Mouse (Mus musculus): ENCODE measurements around the gene Pdzd2. TPM values are rescaled to one million over a fixed set of nuclear protein-coding genes. Genes with fewer than 3 reads are reported as not detected.
A peak's percentile ranks its signal among the peaks of the same experiment; 100 is the strongest.

Gene Pdzd2
- polyA plus RNA-seq, 1 experiment from 2014 or later: 19.2 TPM

DNA sequence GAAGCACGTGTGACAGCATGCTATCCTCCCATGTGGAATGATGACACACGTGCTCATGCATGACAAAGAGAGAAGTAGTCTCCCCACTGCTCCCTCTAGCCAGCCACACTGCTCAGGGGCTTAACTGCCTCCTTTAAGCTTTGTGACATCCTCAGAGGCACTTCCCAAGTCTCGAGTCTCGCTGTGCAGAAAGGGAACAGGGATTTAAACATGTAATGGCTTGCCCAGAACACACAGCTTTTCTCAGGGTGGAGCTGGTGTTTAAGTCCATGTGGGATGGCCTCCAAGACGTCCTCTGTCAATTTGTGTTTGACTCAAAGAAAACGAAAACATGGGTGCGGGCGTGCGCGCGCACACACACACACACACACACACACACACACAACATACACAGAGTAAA is 301.6 kb downstream of the Pdzd2 start:
- Histone ChIP-seq H3K4me2 (ENCODE audit: low read depth, low read length) (no peak overlapping the region), H3K27me3 (ENCODE audit: control insufficient read depth, insufficient read depth, low read length) (no peaks in the 10 kb centered on the region), H3K9ac (ENCODE audit: low read length) (no peak overlapping the region), H3K27ac (ENCODE audit: low read length) (no peak overlapping the region), H3K4me3 (ENCODE audit: low read length) (no peak overlapping the region), H3K36me3 (ENCODE audit: control insufficient read depth, insufficient read depth) (peaks cover 3% of the 10 kb centered on the region), H3K4me1 (ENCODE audit: control insufficient read depth, insufficient read depth, low read length) (peaks cover 26% of the 10 kb centered on the region), H3K9me3 (replicated peaks; ENCODE audit: control insufficient read depth, low read length) (no peaks in the 10 kb centered on the region)
- ATAC-seq (replicated peaks; ENCODE audit: extremely low read depth, insufficient read depth, low FRiP score): no peak
- 91% methylated on average over 11 of the region's 11 CpGs for WGBS

DNA sequence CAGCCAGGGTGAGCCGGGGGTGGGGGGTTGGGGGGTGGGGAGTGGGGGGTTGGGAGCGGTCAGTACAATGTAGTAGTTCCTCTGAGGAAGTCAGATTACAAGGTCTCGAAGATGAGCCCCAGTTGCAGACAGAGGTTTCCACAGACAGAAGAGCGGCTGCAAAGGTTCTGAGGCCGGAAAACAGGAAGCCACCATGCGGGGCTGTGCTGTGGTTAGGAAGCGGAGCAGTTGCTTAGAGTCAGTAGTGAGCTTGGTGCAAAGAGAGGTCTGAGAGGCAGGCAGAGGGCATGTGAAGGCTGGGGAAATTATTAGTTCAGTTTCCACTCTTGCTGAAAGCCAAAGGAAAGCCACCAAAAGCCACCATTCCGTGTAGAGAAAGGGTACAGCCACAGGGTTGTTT is 303.8 kb downstream of the Pdzd2 start:
- whole genome bisulfite sequencing: 69% methylated on average over 8 of the region's 8 CpGs
- H3K4me2 ChIP-seq (ENCODE audit: low read depth, low read length): no peak overlapping the region
- H3K27me3 ChIP-seq (ENCODE audit: control insufficient read depth, insufficient read depth, low read length): no peaks in the 10 kb centered on the region
- H3K4me3 ChIP-seq (ENCODE audit: low read length): no peak overlapping the region
- H3K36me3 ChIP-seq (ENCODE audit: control insufficient read depth, insufficient read depth): no peaks in the 10 kb centered on the region
- 0 out of 2 replicates have a peak, but pooled peaks have one; percentile 25 for ATAC-seq (replicated peaks; ENCODE audit: extremely low read depth, insufficient read depth, low FRiP score)
- H3K4me1 ChIP-seq (ENCODE audit: control insufficient read depth, insufficient read depth, low read length): peaks cover 28% of the 10 kb centered on the region
- H3K27ac ChIP-seq (ENCODE audit: low read length): peak overlapping the region; percentile 20; the same call in 1 of the 2 replicates
- no peaks in the 10 kb centered on the region for H3K9me3 ChIP-seq (replicated peaks; ENCODE audit: control insufficient read depth, low read length)
- no peak overlapping the region for H3K9ac ChIP-seq (ENCODE audit: low read length)

DNA sequence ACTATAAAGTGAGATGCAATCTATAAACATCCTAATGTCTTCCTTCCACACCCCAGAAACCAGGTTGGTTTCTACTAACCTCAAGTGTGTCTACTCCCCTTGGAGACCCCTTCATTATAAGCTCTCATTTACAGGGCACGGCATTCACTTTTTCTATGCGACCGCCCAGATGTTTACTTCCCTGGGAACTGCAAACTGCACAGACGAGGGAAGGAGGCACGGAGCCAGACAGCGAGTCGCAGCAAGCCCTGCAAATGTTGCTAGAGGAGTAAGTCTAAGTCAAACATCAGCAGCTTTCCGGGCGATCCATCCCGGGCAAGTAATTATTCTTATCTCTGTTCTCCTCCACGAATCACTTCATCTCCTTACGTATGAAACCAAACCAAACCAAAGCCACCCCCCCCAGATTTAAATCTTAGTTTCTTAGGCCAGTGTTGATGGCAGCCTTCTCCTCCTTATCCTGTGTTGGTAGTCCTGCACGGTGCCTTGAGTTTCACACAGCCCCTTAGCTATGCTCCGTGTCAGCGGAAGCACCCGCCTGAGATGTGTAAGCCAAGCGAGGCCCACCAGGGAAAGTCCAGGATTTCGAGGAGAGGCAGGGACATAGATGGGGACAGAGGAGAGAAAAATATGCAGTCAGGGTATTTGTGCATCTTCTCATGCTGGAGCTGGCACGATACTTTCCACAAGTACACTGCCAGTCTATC is 305.7 kb downstream of the Pdzd2 start:
- no peak overlapping the region; the same call in 1 of the 2 replicates for H3K27ac ChIP-seq (ENCODE audit: low read length)
- H3K4me2 ChIP-seq (ENCODE audit: low read depth, low read length): no peak overlapping the region
- H3K27me3 ChIP-seq (ENCODE audit: control insufficient read depth, insufficient read depth, low read length): no peaks in the 10 kb centered on the region
- no peaks in the 10 kb centered on the region for H3K36me3 ChIP-seq (ENCODE audit: control insufficient read depth, insufficient read depth)
- H3K9me3 ChIP-seq (replicated peaks; ENCODE audit: control insufficient read depth, low read length): no peaks in the 10 kb centered on the region
- H3K4me1 ChIP-seq (ENCODE audit: control insufficient read depth, insufficient read depth, low read length): peaks cover 20% of the 10 kb centered on the region
- WGBS: 53% methylated on average over 19 of the region's 19 CpGs
- H3K4me3 ChIP-seq (ENCODE audit: low read length): no peak overlapping the region
- no peak overlapping the region for H3K9ac ChIP-seq (ENCODE audit: low read length)
- ATAC-seq (replicated peaks; ENCODE audit: extremely low read depth, insufficient read depth, low FRiP score): no peak

GRCm38 (mm10) chr15:12432879-12433278 is 306.8 kb downstream of the Pdzd2 start:
- H3K36me3 ChIP-seq (ENCODE audit: control insufficient read depth, insufficient read depth): no peaks in the 10 kb centered on the region
- H3K9me3 ChIP-seq (replicated peaks; ENCODE audit: control insufficient read depth, low read length): no peaks in the 10 kb centered on the region
- H3K4me3 ChIP-seq (ENCODE audit: low read length): no peak overlapping the region
- no peaks in the 10 kb centered on the region for H3K27me3 ChIP-seq (ENCODE audit: control insufficient read depth, insufficient read depth, low read length)
- H3K4me1 ChIP-seq (ENCODE audit: control insufficient read depth, insufficient read depth, low read length): peaks cover 18% of the 10 kb centered on the region
- ATAC-seq (replicated peaks; ENCODE audit: extremely low read depth, insufficient read depth, low FRiP score): no peak
- H3K4me2 ChIP-seq (ENCODE audit: low read depth, low read length): no peak overlapping the region
- H3K27ac ChIP-seq (ENCODE audit: low read length): no peak overlapping the region
- no peak overlapping the region for H3K9ac ChIP-seq (ENCODE audit: low read length)

GRCm38 (mm10) chr15:12432320-12432719 is 307.4 kb downstream of the Pdzd2 start:
- Histone ChIP-seq H3K36me3 (ENCODE audit: control insufficient read depth, insufficient read depth) (no peaks in the 10 kb centered on the region), H3K4me3 (ENCODE audit: low read length) (no peak overlapping the region), H3K4me2 (ENCODE audit: low read depth, low read length) (no peak overlapping the region), H3K9ac (ENCODE audit: low read length) (no peak overlapping the region), H3K4me1 (ENCODE audit: control insufficient read depth, insufficient read depth, low read length) (peaks cover 16% of the 10 kb centered on the region), H3K27ac (ENCODE audit: low read length) (no peak overlapping the region), H3K27me3 (ENCODE audit: control insufficient read depth, insufficient read depth, low read length) (no peaks in the 10 kb centered on the region), H3K9me3 (replicated peaks; ENCODE audit: control insufficient read depth, low read length) (no peaks in the 10 kb centered on the region)
- ATAC-seq (replicated peaks; ENCODE audit: extremely low read depth, insufficient read depth, low FRiP score): no peak
- WGBS: 100% methylated on average over 1 of the region's 1 CpGs

GRCm38 (mm10) chr15:12431684-12432083 is 308.0 kb downstream of the Pdzd2 start:
- no peaks in the 10 kb centered on the region for H3K9me3 ChIP-seq (replicated peaks; ENCODE audit: control insufficient read depth, low read length)
- ATAC-seq (replicated peaks; ENCODE audit: extremely low read depth, insufficient read depth, low FRiP score): no peak
- peaks cover 13% of the 10 kb centered on the region for H3K4me1 ChIP-seq (ENCODE audit: control insufficient read depth, insufficient read depth, low read length)
- no peak overlapping the region for H3K27ac ChIP-seq (ENCODE audit: low read length)
- no peak overlapping the region for H3K4me3 ChIP-seq (ENCODE audit: low read length)
- no peaks in the 10 kb centered on the region for H3K27me3 ChIP-seq (ENCODE audit: control insufficient read depth, insufficient read depth, low read length)
- WGBS: 46% methylated on average over 7 of the region's 7 CpGs
- no peak overlapping the region for H3K9ac ChIP-seq (ENCODE audit: low read length)
- no peak overlapping the region for H3K4me2 ChIP-seq (ENCODE audit: low read depth, low read length)
- H3K36me3 ChIP-seq (ENCODE audit: control insufficient read depth, insufficient read depth): no peaks in the 10 kb centered on the region

GRCm38 (mm10) chr15:12431188-12431587 is 308.5 kb downstream of the Pdzd2 start:
- Histone ChIP-seq H3K4me1 (ENCODE audit: control insufficient read depth, insufficient read depth, low read length) (peaks cover 12% of the 10 kb centered on the region), H3K27me3 (ENCODE audit: control insufficient read depth, insufficient read depth, low read length) (no peaks in the 10 kb centered on the region)
- 87% methylated on average over 3 of the region's 3 CpGs for WGBS

GRCm38 (mm10) chr15:12430670-12431069 is 309.1 kb downstream of the Pdzd2 start:
- no peak overlapping the region for H3K4me2 ChIP-seq (ENCODE audit: low read depth, low read length)
- 68% methylated on average over 4 of the region's 4 CpGs for WGBS
- no peak overlapping the region for H3K9ac ChIP-seq (ENCODE audit: low read length)
- no peak for ATAC-seq (replicated peaks; ENCODE audit: extremely low read depth, insufficient read depth, low FRiP score)
- no peaks in the 10 kb centered on the region for H3K36me3 ChIP-seq (ENCODE audit: control insufficient read depth, insufficient read depth)
- no peak overlapping the region for H3K4me3 ChIP-seq (ENCODE audit: low read length)
- H3K4me1 ChIP-seq (ENCODE audit: control insufficient read depth, insufficient read depth, low read length): peaks cover 10% of the 10 kb centered on the region
- no peaks in the 10 kb centered on the region for H3K9me3 ChIP-seq (replicated peaks; ENCODE audit: control insufficient read depth, low read length)
- no peak overlapping the region for H3K27ac ChIP-seq (ENCODE audit: low read length)
- no peaks in the 10 kb centered on the region for H3K27me3 ChIP-seq (ENCODE audit: control insufficient read depth, insufficient read depth, low read length)

More at GRCm38 (mm10) chr15:12431188-12431587, 308.5 kb downstream of the Pdzd2 start:
- no peak for ATAC-seq (replicated peaks; ENCODE audit: extremely low read depth, insufficient read depth, low FRiP score)
- Histone ChIP-seq H3K27ac (ENCODE audit: low read length) (no peak overlapping the region), H3K36me3 (ENCODE audit: control insufficient read depth, insufficient read depth) (no peaks in the 10 kb centered on the region), H3K9me3 (replicated peaks; ENCODE audit: control insufficient read depth, low read length) (no peaks in the 10 kb centered on the region), H3K4me3 (ENCODE audit: low read length) (no peak overlapping the region), H3K4me2 (ENCODE audit: low read depth, low read length) (no peak overlapping the region), H3K9ac (ENCODE audit: low read length) (no peak overlapping the region)

- Histone ChIP-seq H3K9me3 (replicated peaks; ENCODE audit: control insufficient read depth, low read length) (no peaks in the 10 kb centered on the region), H3K9ac (ENCODE audit: low read length) (no peak overlapping the region), H3K4me2 (ENCODE audit: low read depth, low read length) (no peak overlapping the region), H3K36me3 (ENCODE audit: control insufficient read depth, insufficient read depth) (no peaks in the 10 kb centered on the region), H3K4me3 (ENCODE audit: low read length) (no peak overlapping the region), H3K4me1 (ENCODE audit: control insufficient read depth, insufficient read depth, low read length) (peaks cover 10% of the 10 kb centered on the region), H3K27me3 (ENCODE audit: control insufficient read depth, insufficient read depth, low read length) (no peaks in the 10 kb centered on the region), H3K27ac (ENCODE audit: low read length) (no peak overlapping the region)
- WGBS: 65% methylated on average over 7 of the region's 7 CpGs
- ATAC-seq (replicated peaks; ENCODE audit: extremely low read depth, insufficient read depth, low FRiP score): no peak
Measured at GRCm38 (mm10) chr15:12429572-12430431, 309.9 kb downstream of the Pdzd2 start.

Data from heart, embryonic 16.5 days (tissue).